ENCODE assay signal across 9 mouse cellular contexts in the genomic region with DNA sequence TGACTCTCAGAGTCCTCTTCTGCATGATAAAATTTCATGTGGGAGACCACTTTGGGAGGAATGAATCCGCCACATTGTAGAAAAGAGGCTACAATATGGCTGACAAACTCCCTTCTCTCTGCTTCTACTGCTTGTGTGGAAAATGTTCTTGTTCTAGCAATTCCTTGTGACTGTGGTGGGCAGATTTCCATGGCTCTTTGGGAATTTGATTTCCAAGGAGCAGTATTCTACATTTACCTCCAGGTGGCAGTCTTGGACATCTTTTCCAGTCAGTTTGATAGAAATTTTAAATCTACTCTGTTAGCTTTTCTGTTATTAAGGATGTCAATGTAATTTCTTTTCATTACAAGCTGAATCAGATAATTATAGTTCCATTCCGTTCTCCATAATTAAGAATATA. TPM values are rescaled to one million over a fixed set of nuclear protein-coding genes. Genes with fewer than 3 reads are reported as not detected.
DNase-seq lines count a peak whose midpoint lies in the region; ATAC-seq and TF ChIP-seq lines count a peak whose summit lies in the region.
"Had no signal": no experiment of that assay in that cellular context is flagged by ENCODE, and none has a peak within 500 bp of the region (broad histone marks: within the 10 kb centered on the region; RNA-seq: fewer than 3 reads in every experiment).

No protein-coding gene starts in this region.

- no peak for DNase-seq in gastrocnemius, adult 2 months
- no peak for DNase-seq in gastrocnemius, adult 18-20 months (ENCODE audit: low spot score)
- peak; percentile 36 for DNase-seq in liver, adult 2 months (ENCODE audit: extremely low read depth, low read depth, low spot score)
- DNase-seq in MN1 (ENCODE audit: low spot score) = peak; percentile 25
- DNase-seq in layer of hippocampus, adult 9-11 months = peak; percentile 20
- no peak for DNase-seq in thymus, postnatal 25 days

- no peak overlapping the region for H3K4me3 ChIP-seq in gastrocnemius, adult 2 months
- no peak overlapping the region for H3K4me3 ChIP-seq in liver, adult 2 months (ENCODE audit: insufficient read depth, low read depth, low read length)
- H3K4me3 ChIP-seq in liver, embryonic 12.5 days = no peak overlapping the region
- H3K4me3 ChIP-seq: stomach, embryonic 15.5 days had no signal

- no peaks in the 10 kb centered on the region for H3K27me3 ChIP-seq in liver, adult 2 months (ENCODE audit: control insufficient read depth, insufficient read depth, low read length)
- H3K27me3 ChIP-seq in liver, embryonic 12.5 days (replicated peaks) = no peaks in the 10 kb centered on the region
- H3K27me3 ChIP-seq: stomach, embryonic 15.5 days had no signal

- H3K4me2 ChIP-seq in liver, embryonic 12.5 days = no peak overlapping the region
- H3K4me2 ChIP-seq: stomach, embryonic 15.5 days had no signal

- H3K9ac ChIP-seq in liver, adult 2 months (ENCODE audit: low read depth, low read length) = no peak overlapping the region
- H3K9ac ChIP-seq in liver, embryonic 12.5 days = no peak overlapping the region
- H3K9ac ChIP-seq: stomach, embryonic 15.5 days had no signal

- peaks cover 13% of the 10 kb centered on the region for H3K36me3 ChIP-seq in liver, adult 2 months (ENCODE audit: control insufficient read depth, insufficient read depth, low read length)
- peaks cover 12% of the 10 kb centered on the region for H3K36me3 ChIP-seq in liver, embryonic 12.5 days

- 51% methylated on average over 2 of the region's 2 CpGs for WGBS in liver, adult 2 months
- WGBS in liver, embryonic 12.5 days (ENCODE audit: insufficient replicate concordance) = 51% methylated on average over 2 of the region's 2 CpGs

- no peaks in the 10 kb centered on the region for H3K4me1 ChIP-seq in liver, adult 2 months (ENCODE audit: control insufficient read depth, insufficient read depth, low read length)
- H3K4me1 ChIP-seq in liver, embryonic 12.5 days = no peaks in the 10 kb centered on the region
- H3K4me1 ChIP-seq: stomach, embryonic 15.5 days had no signal

- H3K79me2 ChIP-seq in liver, adult 2 months (ENCODE audit: control insufficient read depth, insufficient read depth, low read length) = no peaks in the 10 kb centered on the region

- no peak overlapping the region for H3K27ac ChIP-seq in gastrocnemius, adult 2 months
- H3K27ac ChIP-seq in liver, adult 2 months (replicated peaks; ENCODE audit: insufficient read depth, low read depth, low read length) = no peak overlapping the region
- no peak overlapping the region for H3K27ac ChIP-seq in liver, embryonic 12.5 days
- H3K27ac ChIP-seq: stomach, embryonic 15.5 days had no signal

- no peak for ATAC-seq in liver, embryonic 12.5 days
- ATAC-seq in inflammation-experienced regulatory T-cells, adult 6 months = no peak

- peak; percentile 63 for TF ChIP-seq CTCF in gastrocnemius, adult 2 months (IDR thresholded peaks at IDR 0.05)
- peak; percentile 51 for TF ChIP-seq CTCF in liver, adult 2 months (IDR thresholded peaks at IDR 0.05; ENCODE audit: low read depth, low read length)

- H3K9me3 ChIP-seq in liver, embryonic 12.5 days (replicated peaks) = no peaks in the 10 kb centered on the region
- H3K9me3 ChIP-seq: stomach, embryonic 15.5 days had no signal

- no peak for TF ChIP-seq POLR2A in liver, adult 2 months (IDR thresholded peaks at IDR 0.05; ENCODE audit: extremely low read depth, insufficient read depth, low read length)

- intact Hi-C loops in gastrocnemius, adult 2 months (cut with DNase I) = no loop called here

RNA-seq across cellular contexts. Expression of a gene that starts 13.5 kb away (rescaled TPM):
- total RNA-seq in gastrocnemius, adult 2 months (2021) = 10 to 100 TPM; 14.3 to 19.2 TPM
- 10 to 100 TPM; 13.2 to 16.1 TPM for total RNA-seq in gastrocnemius, adult 18-20 months (2021)
- 15.2 and 20.3 TPM in 2 replicates for total RNA-seq in liver, adult 2 months (2014; rRNA removed)
- polyA plus RNA-seq in liver, adult 2 months (2012; rRNA removed) = 8.1 and 8.9 TPM in 2 replicates
- polyA plus RNA-seq in liver, embryonic 12.5 days (2016; fragmentation: Nextera tagmentation; extraction: Ambion mirVana) = 12.4 and 13.1 TPM in 2 replicates
- 10 to 100 TPM in 2 of 3 experiments, 1 to 10 TPM in 1; 9.8 to 10.6 (median 10.2) TPM for polyA plus RNA-seq in inflammation-experienced regulatory T-cells, adult 6 months (2017; shearing (Covaris generic))

Comparison
In these comparisons a context has a peak if more than half of its experiments do, and no peak if none do; other contexts are left out.
1. DNase-seq: peak in liver, adult 2 months (single experiment), MN1 (single experiment) and layer of hippocampus, adult 9-11 months (single experiment); none in gastrocnemius, adult 2 months (single experiment), gastrocnemius, adult 18-20 months (single experiment) and thymus, postnatal 25 days (single experiment).